Mouse (Mus musculus) heart, postnatal 36 days (tissue): ENCODE measurements at regions not wholly inside any gene's neighbourhood (a gene's known extent, or its start where the extent isn't known, plus 50 kb on each side); places are given as distances from the start of the nearest gene placed in this dataset.

ENCODE experiments used
- DNase-seq, 2 experiments: peaks; one replicate each; pipeline ENCODE4 v3.0.0; 2021 to 2022
- intact Hi-C: fragments of 180-260 bp; cut with DNase I; formaldehyde crosslinking; loops from one replicate; pipeline ENCODE4 v1.15.1; 2025

- DNase-seq: no peak
- intact Hi-C loops: no loop called here
These were observed 119.0 kb upstream of the Ednra start for GRCm38 (mm10) chr8:77843229-77843628.

GRCm38 (mm10) chr8:77850523-77850922, 126.3 kb upstream of the Ednra start:
- intact Hi-C loops: no loop called here

DNA sequence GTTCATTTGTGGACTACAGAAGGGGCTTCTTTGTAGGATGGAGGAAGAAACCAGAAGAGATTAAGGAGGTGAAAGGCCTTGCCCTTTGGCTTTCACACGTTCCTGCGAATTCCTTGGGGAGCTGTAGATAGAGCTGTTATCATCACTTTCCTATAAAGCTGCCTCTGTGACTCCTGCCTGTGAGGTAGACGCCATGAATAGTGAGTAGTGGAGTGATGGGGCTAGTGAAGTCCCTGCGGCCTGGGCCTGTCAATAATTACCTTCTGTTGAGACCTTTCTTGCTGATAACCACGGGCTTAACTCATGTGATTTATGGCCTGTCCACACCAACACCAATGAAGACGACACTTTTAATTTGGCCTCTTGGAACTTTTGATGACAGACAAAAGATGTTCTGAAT, 146.0 kb upstream of the Ednra start:
- intact Hi-C loops: no loop called here
- no peak for DNase-seq

More at GRCm38 (mm10) chr8:77850523-77850922, 126.3 kb upstream of the Ednra start:
- DNase-seq: no peak

GRCm38 (mm10) chr8:77872771-77873170, 148.5 kb upstream of the Ednra start:
- intact Hi-C loops: no loop called here
- DNase-seq: no peak

DNA sequence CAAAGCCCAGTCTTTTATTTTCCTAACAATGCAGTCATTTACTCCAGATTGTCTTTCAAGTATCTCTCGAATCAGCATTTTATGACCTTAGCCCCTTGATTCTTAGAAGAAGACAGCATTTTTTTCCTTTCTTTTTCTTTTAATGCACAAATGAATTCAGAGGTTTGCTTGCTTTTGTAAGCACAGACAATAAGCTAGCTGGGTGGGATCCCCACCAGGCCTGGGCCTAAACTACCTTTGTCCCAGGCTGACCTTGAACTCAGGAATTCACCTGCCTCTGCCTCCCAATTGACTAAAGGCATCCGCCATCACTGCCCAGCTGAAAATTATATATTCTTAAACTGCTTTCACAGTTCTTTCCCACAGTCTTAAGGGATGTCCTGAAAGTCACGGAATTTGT, 195.5 kb upstream of the Ednra start:
- intact Hi-C loops: no loop called here
- DNase-seq: no peak

GRCm38 (mm10) chr8:77921868-77922267, 197.6 kb upstream of the Ednra start:
- no peak for DNase-seq
- intact Hi-C loops: no loop called here

DNA sequence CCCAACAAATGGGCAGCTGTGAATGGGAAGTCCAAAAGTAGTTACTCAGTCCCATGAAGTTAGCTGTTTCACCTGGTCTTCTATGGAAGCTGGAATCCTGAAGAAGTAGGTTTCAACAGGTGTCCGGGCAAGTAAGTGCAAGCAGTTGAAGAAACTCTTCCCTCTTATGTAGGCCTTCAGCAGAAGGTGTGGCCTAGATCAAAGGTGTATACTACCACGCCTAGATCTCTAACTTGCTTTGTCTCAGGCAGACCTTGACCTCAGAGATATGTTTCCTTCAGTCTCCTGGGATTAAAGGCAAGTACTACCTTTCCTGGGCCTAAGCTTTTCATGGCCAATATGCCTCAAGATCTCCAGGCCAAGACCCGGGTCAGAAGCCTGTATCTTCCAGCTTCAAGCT, 223.4 kb upstream of the Ednra start:
- intact Hi-C loops: no loop called here

GRCm38 (mm10) chr8:77949640-77950039, 225.4 kb upstream of the Ednra start:
- intact Hi-C loops: no loop called here
- no peak for DNase-seq

More for the DNA sequence above, 223.4 kb upstream of the Ednra start:
- no peak for DNase-seq

DNA sequence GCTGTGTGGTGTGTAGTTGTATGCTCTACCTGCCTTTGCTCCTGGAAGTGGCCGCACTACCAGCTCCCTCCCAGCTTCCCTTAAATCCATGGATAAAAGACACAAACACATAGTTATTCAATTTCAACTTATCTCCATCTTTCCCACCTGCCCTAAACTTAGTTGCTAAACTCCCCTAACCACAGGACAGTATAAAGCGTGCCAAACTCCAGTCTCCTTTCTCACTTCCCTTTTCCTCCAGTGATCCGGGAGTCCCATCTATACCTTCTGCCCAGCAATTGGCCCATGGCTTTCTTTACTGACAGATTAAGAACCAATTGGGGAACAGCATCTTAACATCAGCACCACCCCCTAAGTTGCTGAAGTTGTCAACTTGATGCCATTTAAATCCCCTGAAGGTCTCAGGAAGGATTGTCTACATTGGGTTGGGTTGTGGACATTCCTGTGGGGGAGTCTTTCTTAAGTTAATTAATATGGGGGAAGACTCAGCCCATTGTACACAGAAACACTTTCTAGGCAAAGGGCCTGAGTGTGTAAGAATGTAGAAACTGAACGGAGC, 234.6 kb upstream of the Ednra start:
- no peak for DNase-seq

DNA sequence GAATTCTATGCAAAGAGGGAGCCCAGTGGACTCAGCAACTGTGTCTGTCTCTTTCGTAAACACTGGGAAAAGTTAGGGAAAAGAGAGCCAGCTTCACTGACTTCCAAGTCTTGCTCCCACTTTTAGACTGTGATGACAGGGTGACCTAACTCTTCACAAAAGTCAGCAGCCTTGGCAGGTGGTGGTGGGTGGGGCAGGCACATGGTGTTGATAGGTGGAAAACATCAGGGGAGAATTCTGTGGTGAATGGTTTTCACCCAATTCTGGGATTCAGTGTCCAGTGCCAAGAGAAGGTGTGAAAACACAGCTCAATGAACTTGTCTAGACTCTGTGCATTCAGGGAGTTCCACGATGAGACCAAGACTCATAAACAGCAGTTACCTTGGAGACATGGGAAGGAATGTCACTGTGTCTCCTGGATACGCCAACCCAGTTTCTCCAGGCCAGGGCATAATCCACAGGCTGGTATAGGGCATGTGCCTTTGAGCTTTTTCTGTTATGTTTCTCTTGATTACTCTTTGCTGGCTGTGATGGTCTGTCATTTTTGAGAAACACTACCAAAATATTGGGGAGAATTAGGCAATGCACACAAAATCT, 238.9 kb upstream of the Ednra start:
- intact Hi-C loops: no loop called here
- peak; percentile 25 to 44 for DNase-seq

More for the DNA sequence above, 234.6 kb upstream of the Ednra start:
- intact Hi-C loops: no loop called here

DNA sequence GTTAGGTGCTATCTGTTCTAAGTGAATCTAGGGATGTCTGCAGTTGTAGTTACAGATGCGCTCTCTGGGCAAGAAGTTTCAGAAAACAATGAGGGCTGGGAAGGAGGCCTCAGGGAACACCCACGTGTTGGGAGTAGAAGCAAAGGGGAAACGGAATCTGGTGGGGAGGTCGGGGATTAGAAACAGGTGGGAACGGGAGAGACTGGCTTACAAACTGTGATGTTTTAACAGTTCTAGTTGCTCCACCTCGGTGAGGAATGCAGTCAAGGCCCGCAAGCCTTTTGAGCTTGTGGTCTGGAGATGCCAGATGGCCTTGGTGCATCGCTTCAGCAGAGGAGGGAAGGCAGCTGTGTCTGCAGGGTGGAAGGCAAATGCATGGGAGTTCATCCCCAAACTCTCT, 242.7 kb upstream of the Ttc29 start:
- intact Hi-C loops: no loop called here
- DNase-seq: no peak

DNA sequence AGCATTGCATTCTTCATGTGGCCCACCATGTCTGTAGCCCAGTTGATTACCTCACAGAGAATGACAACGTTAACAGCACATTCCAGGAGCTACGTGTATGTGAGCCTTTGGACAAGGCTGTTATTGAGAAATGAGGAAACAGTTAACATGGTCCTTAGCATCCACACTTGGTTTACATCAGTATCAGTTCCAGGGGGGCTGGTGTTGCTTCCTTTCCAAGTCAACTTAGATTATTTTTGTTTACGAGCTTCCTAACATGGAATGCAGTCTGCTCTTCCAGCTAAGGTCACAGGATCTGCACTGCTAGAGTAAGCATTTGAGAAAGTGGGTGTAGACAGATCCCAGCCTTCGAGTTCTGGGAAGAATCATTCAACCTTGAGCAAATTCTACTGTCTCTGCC, 239.4 kb upstream of the Ttc29 start:
- intact Hi-C loops: no loop called here
- no peak for DNase-seq

- no peak for DNase-seq
- intact Hi-C loops: no loop called here
These were observed 234.0 kb upstream of the Ttc29 start for GRCm38 (mm10) chr8:77979106-77979505.

DNA sequence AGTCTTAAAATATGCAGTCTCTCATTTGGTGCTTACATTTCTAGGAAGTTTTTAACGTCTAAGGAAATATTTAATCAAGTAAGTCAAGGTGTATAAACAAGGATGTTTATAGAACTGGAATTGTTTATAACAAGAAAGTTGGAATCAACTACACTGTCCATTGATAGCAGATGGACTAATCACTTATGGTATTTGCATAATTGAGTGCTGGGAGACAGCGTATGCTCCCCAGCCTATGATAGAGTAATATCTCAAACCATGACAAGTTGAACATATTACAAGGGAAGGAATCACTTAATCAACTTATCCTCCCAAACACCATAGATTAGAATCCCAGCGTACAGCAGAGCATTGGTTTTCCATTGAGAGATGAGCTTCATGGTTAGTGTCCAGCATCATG, 232.4 kb upstream of the Ttc29 start:
- intact Hi-C loops: no loop called here
- DNase-seq: no peak

DNA sequence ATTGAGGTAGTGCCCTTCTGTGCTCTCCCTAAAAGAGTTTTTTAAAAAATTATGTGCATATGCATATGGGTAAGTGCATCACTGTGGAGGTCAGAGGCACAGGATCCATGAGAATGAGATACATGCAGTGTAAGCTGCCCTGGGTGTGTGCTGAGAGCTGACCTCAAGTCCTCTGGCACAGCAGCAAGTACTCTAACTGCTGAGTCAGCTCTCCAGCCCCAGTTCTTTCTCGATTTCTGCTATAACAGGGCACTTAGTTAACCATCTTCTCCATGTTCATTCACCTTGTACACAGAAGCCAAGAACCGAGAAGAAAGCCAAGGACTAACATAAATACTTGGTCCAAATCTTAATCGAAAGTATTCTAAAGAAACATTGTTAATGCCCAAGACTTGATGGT, 231.1 kb upstream of the Ttc29 start:
- no peak for DNase-seq
- intact Hi-C loops: no loop called here

GRCm38 (mm10) chr8:77983476-77983875, 229.6 kb upstream of the Ttc29 start:
- no peak for DNase-seq
- intact Hi-C loops: no loop called here

DNA sequence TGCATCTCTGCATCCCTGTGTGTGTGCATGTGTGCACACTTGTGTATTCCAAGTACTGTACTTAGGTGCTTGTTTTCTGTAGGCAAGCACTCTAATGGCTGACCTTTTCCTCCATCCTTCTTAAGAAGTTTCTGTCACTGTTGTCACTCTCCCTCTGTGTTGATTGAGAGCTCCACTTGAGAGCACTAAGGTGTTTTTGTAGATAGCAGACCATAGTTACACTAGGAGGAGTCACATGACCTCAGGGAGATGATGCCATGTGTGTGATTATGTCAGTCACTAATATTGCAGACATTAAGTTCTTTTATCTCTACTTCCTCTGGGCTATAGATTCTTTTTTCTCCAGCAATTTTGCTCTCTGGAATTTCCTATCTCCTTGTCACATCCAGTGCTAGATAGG, 225.9 kb upstream of the Ttc29 start:
- DNase-seq: no peak
- intact Hi-C loops: no loop called here

- intact Hi-C loops: loop anchor here (2.0 kb wide), 1 partner anchor 34 kb away; no protein-coding TSS in a partner anchor
- DNase-seq: peak; percentile 29 to 35
These were observed 224.6 kb upstream of the Ttc29 start for GRCm38 (mm10) chr8:77988291-77989056.

- intact Hi-C loops: no loop called here
- no peak for DNase-seq
These were observed 222.0 kb upstream of the Ttc29 start for GRCm38 (mm10) chr8:77991050-77991449.

DNA sequence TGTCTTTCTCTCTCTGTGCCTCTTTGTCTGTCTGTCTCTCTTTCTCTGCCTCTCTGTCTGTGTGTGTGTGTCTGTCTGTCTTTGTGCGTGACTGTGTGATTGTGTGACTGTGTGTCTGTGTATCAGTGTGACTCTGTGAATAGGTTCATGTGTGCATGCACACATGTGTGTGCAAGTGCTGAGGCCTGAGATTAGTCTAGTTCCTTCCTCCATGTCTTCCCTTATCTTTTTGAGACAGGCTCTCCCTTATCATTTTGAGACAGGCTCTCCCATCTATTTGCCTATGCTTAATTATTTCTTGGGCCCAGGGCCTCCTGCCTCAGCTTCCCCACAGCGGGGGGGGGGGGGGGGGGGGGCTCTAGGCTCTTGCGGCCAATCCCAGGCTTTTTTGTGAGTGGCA, 212.8 kb upstream of the Ttc29 start:
- intact Hi-C loops: loop anchor here (5.0 kb wide), 2 partner anchors 273 to 578 kb away; no protein-coding TSS in a partner anchor
- no peak for DNase-seq

DNA sequence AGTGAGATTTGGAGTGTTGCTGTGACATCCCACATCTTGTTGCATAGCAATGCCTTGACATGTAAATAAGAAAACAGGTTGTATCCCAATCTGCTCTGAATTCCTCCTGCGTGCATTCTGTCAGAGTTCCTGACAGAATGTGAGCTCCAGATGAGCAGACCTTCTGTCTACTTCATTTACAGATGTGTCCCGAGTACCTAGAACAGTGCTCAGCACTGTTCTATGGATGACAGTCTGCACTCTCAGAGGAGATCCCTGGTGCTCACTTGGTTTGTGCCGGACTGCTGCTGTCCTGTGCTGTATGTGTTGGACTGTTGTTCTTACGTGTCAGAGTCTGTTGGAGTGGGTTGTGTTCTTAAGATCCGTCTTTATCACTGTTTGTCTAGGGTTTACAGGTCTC, 211.4 kb upstream of the Ttc29 start:
- intact Hi-C loops: loop anchor here (5.0 kb wide), 2 partner anchors 274 to 579 kb away; no protein-coding TSS in a partner anchor
- no peak for DNase-seq

DNA sequence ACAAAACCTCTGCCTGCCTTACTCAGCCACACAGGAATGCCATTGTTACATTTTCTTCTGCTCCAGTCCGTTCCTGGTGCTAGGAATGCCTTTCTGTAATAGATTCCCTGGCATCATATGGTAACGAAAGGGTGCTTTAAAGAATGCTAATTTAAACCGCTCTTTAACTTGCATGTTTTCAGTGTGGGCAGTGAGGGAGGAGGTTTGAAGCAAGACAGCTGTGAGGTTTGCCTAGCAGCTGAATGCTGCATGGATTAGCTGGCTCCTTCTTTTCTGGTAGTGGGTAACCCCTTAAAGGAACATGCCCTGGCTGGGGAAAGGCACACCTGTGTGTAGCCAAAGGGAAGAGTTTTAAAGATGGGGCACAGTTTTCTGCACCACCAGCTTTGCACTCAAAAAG, 211.0 kb upstream of the Ttc29 start:
- intact Hi-C loops: loop anchor here (5.0 kb wide), 2 partner anchors 275 to 580 kb away; no protein-coding TSS in a partner anchor
- no peak for DNase-seq
